Mouse (Mus musculus): ENCODE data around the gene Gpr1. TPM values are rescaled to one million over a fixed set of nuclear protein-coding genes. Genes with fewer than 3 reads are reported as not detected.

The Gpr1 gene
- polyA plus RNA-seq, 1 experiment = 0.61 TPM

DNA sequence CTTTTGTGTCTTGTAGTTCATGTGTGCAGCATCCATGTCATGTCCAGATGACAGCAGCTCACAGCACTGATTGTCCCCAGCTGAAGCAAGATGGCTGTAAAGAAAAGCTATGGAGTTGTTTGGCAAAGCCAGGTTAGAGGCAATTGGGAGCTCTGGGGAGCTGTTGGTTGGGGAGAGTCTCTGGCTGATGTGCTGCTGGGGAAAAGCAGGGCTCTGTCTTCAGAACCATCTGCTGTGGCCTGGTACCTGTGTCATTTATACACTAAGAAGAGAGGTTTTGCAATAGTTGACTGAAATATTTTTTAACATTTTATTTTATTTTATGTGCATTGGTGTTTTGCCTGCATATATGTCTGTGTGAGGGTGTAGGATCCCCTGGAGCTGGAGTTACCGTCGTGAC lies 44.2 kb upstream of the Gpr1 start:
- TF ChIP-seq EP300 (IDR thresholded peaks at IDR 0.05; ENCODE audit: insufficient read depth, low read depth, low read length) (no peak), POLR2A (IDR thresholded peaks at IDR 0.05; ENCODE audit: insufficient read depth, low read length) (no peak)

DNA sequence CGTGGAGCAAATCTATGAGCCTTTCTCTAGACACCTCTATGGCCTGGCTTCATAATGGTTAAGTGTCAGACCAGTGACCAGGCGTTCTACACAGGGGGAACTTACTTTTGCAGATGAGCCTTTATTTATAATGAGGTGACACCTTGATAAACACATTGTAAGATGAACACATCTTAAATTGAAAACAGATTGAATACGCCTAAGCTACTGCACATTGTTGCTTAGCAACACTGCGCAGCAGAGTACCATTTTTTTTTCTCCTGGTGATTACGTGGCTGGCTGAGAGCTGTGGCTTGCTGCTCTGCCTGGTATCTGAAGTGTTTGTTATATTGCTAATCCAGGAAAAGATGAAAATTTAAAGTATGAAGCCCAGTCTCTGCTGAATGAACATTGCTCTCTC lies 41.7 kb upstream of the Gpr1 start:
- Histone ChIP-seq H3K36me3 (ENCODE audit: control insufficient read depth, insufficient read depth, low read length, poor library complexity, severe bottlenecking) (peaks cover 8% of the 10 kb centered on the region), H3K4me3 (ENCODE audit: low read depth, low read length) (no peak overlapping the region), H3K27me3 (ENCODE audit: control insufficient read depth, insufficient read depth, low read length, poor library complexity, severe bottlenecking) (no peaks in the 10 kb centered on the region), H3K9ac (ENCODE audit: low read depth, poor library complexity, severe bottlenecking) (no peak overlapping the region), H3K27ac (ENCODE audit: insufficient read depth, low read length) (no peak overlapping the region), H3K9me3 (replicated peaks; ENCODE audit: control insufficient read depth, insufficient read depth, low read length, poor library complexity, severe bottlenecking) (no peaks in the 10 kb centered on the region), H3K4me1 (ENCODE audit: control insufficient read depth, insufficient read depth, low read length) (no peaks in the 10 kb centered on the region)
- no peak for TF ChIP-seq POLR2A (IDR thresholded peaks at IDR 0.05; ENCODE audit: insufficient read depth, low read length)
- no peak for TF ChIP-seq CTCF (IDR thresholded peaks at IDR 0.05; ENCODE audit: low read depth, low read length)
- no peak for TF ChIP-seq EP300 (IDR thresholded peaks at IDR 0.05; ENCODE audit: insufficient read depth, low read depth, low read length)

More for the DNA sequence above, 44.2 kb upstream of the Gpr1 start:
- H3K27me3 ChIP-seq (ENCODE audit: control insufficient read depth, insufficient read depth, low read length, poor library complexity, severe bottlenecking) = no peaks in the 10 kb centered on the region
- H3K9ac ChIP-seq (ENCODE audit: low read depth, poor library complexity, severe bottlenecking) = no peak overlapping the region
- H3K36me3 ChIP-seq (ENCODE audit: control insufficient read depth, insufficient read depth, low read length, poor library complexity, severe bottlenecking) = peaks cover 8% of the 10 kb centered on the region
- H3K9me3 ChIP-seq (replicated peaks; ENCODE audit: control insufficient read depth, insufficient read depth, low read length, poor library complexity, severe bottlenecking) = no peaks in the 10 kb centered on the region
- no peak overlapping the region for H3K4me3 ChIP-seq (ENCODE audit: low read depth, low read length)
- H3K4me1 ChIP-seq (ENCODE audit: control insufficient read depth, insufficient read depth, low read length) = no peaks in the 10 kb centered on the region
- H3K27ac ChIP-seq (ENCODE audit: insufficient read depth, low read length) = no peak overlapping the region

DNA sequence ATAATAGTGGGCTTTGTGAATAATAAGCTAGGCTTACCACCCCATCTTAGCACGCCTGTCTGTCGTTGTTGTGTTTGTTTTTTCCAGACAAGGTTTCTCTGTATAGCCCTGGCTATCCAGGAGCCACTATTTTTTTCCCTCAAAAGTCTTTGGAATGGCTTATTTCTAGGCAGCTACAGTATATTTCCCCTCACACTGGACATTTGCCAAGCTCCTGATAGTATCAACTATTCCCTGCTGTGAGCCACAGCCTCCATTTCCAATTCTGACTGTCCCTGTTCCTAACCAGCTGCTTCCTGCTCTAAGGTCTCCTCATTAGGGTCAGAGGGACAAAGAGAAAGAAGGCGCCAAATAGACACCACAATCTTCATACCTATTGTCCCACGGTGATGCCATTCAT lies 40.8 kb upstream of the Gpr1 start:
- no peak for TF ChIP-seq CTCF (IDR thresholded peaks at IDR 0.05; ENCODE audit: low read depth, low read length)
- TF ChIP-seq EP300 (IDR thresholded peaks at IDR 0.05; ENCODE audit: insufficient read depth, low read depth, low read length) = no peak
- no peak for TF ChIP-seq POLR2A (IDR thresholded peaks at IDR 0.05; ENCODE audit: insufficient read depth, low read length)
- peaks cover 8% of the 10 kb centered on the region for H3K36me3 ChIP-seq (ENCODE audit: control insufficient read depth, insufficient read depth, low read length, poor library complexity, severe bottlenecking)
- 0 out of 2 replicates have a peak, but pooled peaks cover under 1% of the 10 kb centered on the region for H3K27me3 ChIP-seq (ENCODE audit: control insufficient read depth, insufficient read depth, low read length, poor library complexity, severe bottlenecking)
- H3K9ac ChIP-seq (ENCODE audit: low read depth, poor library complexity, severe bottlenecking) = no peak overlapping the region
- H3K27ac ChIP-seq (ENCODE audit: insufficient read depth, low read length) = no peak overlapping the region
- H3K4me1 ChIP-seq (ENCODE audit: control insufficient read depth, insufficient read depth, low read length) = no peaks in the 10 kb centered on the region
- H3K4me3 ChIP-seq (ENCODE audit: low read depth, low read length) = no peak overlapping the region
- no peaks in the 10 kb centered on the region for H3K9me3 ChIP-seq (replicated peaks; ENCODE audit: control insufficient read depth, insufficient read depth, low read length, poor library complexity, severe bottlenecking)

DNA sequence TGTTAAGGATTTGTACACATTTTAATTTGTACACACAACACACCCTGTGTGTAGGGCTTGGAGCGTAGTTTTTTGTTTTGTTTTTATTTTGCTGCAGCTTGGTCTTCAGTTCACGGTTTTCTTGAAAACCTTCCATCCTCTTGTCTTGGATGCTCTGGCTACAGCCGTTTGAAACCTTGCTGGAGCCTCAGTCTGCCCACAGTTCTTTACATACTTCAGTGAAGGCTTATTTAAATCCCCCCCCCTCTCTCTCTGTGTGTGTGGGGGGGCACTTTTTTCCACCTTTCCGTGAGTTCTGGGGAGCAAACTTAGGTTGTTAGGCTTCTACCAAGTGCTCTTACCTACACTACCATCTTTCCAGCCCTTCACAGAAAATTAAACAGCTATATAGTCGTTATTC lies 38.9 kb upstream of the Gpr1 start:
- H3K4me3 ChIP-seq (ENCODE audit: low read depth, low read length) = no peak overlapping the region
- peaks cover 11% of the 10 kb centered on the region for H3K27me3 ChIP-seq (ENCODE audit: control insufficient read depth, insufficient read depth, low read length, poor library complexity, severe bottlenecking)
- TF ChIP-seq EP300 (IDR thresholded peaks at IDR 0.05; ENCODE audit: insufficient read depth, low read depth, low read length) (no peak), CTCF (IDR thresholded peaks at IDR 0.05; ENCODE audit: low read depth, low read length) (no peak), POLR2A (IDR thresholded peaks at IDR 0.05; ENCODE audit: insufficient read depth, low read length) (no peak)
- H3K27ac ChIP-seq (ENCODE audit: insufficient read depth, low read length) = no peak overlapping the region
- H3K36me3 ChIP-seq (ENCODE audit: control insufficient read depth, insufficient read depth, low read length, poor library complexity, severe bottlenecking) = peaks cover 2% of the 10 kb centered on the region
- H3K4me1 ChIP-seq (ENCODE audit: control insufficient read depth, insufficient read depth, low read length) = no peaks in the 10 kb centered on the region
- no peaks in the 10 kb centered on the region for H3K9me3 ChIP-seq (replicated peaks; ENCODE audit: control insufficient read depth, insufficient read depth, low read length, poor library complexity, severe bottlenecking)
- H3K9ac ChIP-seq (ENCODE audit: low read depth, poor library complexity, severe bottlenecking) = no peak overlapping the region

DNA sequence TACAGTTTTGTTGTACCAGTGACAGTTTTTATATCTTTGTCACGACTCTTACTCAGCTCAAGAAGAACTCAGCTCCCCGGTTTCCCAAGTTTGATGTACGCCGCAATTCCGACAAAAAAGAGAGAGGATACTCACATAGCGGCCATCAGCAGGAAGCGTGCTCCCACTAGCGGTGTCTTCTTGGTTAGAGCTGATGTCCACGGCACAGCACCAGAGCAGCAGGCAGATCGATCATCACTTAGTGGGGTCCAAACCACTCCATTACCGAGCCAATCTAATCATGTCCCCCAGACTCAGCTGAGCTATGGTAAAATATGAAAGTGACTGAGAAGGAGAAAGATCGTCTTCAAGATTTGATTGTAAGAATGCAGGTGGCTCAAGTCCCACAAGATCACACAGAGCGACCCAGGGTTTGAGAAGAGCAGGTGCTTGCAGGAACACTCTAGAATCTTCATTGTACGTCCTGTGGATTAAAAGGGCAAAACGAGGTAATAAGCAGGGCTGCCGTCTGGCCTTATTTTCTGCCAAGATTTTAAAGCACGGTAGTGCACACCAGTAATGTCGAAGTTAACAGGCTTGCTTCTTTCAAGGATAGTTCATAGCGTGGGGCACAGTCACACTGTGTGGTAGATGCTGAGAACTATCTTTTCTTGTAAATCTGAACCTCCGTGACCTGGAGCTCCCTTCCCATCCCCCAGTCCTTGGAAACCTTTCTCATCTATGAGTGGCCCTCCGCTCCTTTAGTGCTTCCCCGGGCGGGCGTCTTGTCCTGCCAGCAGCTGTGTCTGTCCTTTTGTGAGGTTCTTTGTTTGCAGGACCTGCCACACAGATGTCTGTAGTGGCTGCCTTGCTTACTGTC lies 38.2 kb upstream of the Gpr1 start:
- H3K4me1 ChIP-seq (ENCODE audit: control insufficient read depth, insufficient read depth, low read length) = no peaks in the 10 kb centered on the region
- H3K4me3 ChIP-seq (ENCODE audit: low read depth, low read length) = no peak overlapping the region
- H3K27me3 ChIP-seq (ENCODE audit: control insufficient read depth, insufficient read depth, low read length, poor library complexity, severe bottlenecking) = peaks cover 11% of the 10 kb centered on the region
- H3K9me3 ChIP-seq (replicated peaks; ENCODE audit: control insufficient read depth, insufficient read depth, low read length, poor library complexity, severe bottlenecking) = no peaks in the 10 kb centered on the region
- TF ChIP-seq CTCF (IDR thresholded peaks at IDR 0.05; ENCODE audit: low read depth, low read length) (no peak), POLR2A (IDR thresholded peaks at IDR 0.05; ENCODE audit: insufficient read depth, low read length) (no peak), EP300 (IDR thresholded peaks at IDR 0.05; ENCODE audit: insufficient read depth, low read depth, low read length) (no peak)
- no peak overlapping the region for H3K27ac ChIP-seq (ENCODE audit: insufficient read depth, low read length)
- H3K36me3 ChIP-seq (ENCODE audit: control insufficient read depth, insufficient read depth, low read length, poor library complexity, severe bottlenecking) = 0 out of 2 replicates have a peak, but pooled peaks cover 2% of the 10 kb centered on the region
- no peak overlapping the region for H3K9ac ChIP-seq (ENCODE audit: low read depth, poor library complexity, severe bottlenecking)

DNA sequence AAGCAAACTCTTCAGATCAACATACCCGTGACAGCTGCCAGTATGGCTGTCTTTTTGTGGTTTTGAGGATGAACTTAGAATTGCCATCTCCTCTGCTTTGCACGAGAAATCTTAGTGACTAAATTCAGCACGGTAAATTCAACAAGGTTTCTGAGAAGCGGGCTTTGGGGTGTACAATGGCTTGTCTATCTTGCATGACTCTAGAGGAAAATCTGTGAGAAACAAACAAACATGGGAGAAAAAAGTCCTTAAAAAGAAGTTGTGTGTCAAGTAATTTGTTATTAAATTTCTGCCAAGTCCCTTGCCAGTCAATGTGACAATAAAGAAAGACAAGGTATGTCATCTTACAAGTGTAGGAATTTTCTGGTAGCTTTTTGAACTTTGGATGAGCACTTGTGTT lies 34.9 kb upstream of the Gpr1 start:
- Histone ChIP-seq H3K9me3 (replicated peaks; ENCODE audit: control insufficient read depth, insufficient read depth, low read length, poor library complexity, severe bottlenecking) (no peaks in the 10 kb centered on the region), H3K27ac (ENCODE audit: insufficient read depth, low read length) (no peak overlapping the region), H3K9ac (ENCODE audit: low read depth, poor library complexity, severe bottlenecking) (no peak overlapping the region), H3K4me3 (ENCODE audit: low read depth, low read length) (no peak overlapping the region), H3K4me1 (ENCODE audit: control insufficient read depth, insufficient read depth, low read length) (no peaks in the 10 kb centered on the region), H3K36me3 (ENCODE audit: control insufficient read depth, insufficient read depth, low read length, poor library complexity, severe bottlenecking) (0 out of 2 replicates have a peak, but pooled peaks cover 2% of the 10 kb centered on the region), H3K27me3 (ENCODE audit: control insufficient read depth, insufficient read depth, low read length, poor library complexity, severe bottlenecking) (peaks cover 11% of the 10 kb centered on the region)
- TF ChIP-seq POLR2A (IDR thresholded peaks at IDR 0.05; ENCODE audit: insufficient read depth, low read length) (no peak), CTCF (IDR thresholded peaks at IDR 0.05; ENCODE audit: low read depth, low read length) (no peak), EP300 (IDR thresholded peaks at IDR 0.05; ENCODE audit: insufficient read depth, low read depth, low read length) (no peak)

All from ES-Bruce4 (cell line).